Mouse (Mus musculus): ENCODE measurements around the gene Gm47985. TPM values are rescaled to one million over a fixed set of nuclear protein-coding genes. Genes with fewer than 3 reads are reported as not detected.
"Not testable (repeated sequence)": the region's sequence is repeated elsewhere in the genome, so short reads cannot be mapped to it uniquely, and the experiment has no call there.

Gm47985 gene
- total RNA-seq, 2 experiments from 2014 or later, result 2.7 to 4.9 TPM

- 0 out of 2 replicates have a peak, but pooled peaks have one; percentile 22 for ATAC-seq (replicated peaks; ENCODE audit: low FRiP score, poor library complexity, severe bottlenecking)
Measured at GRCm38 (mm10) chr1:151171572-151172461, 10.5 kb upstream of the Gm47985 start.

DNA sequence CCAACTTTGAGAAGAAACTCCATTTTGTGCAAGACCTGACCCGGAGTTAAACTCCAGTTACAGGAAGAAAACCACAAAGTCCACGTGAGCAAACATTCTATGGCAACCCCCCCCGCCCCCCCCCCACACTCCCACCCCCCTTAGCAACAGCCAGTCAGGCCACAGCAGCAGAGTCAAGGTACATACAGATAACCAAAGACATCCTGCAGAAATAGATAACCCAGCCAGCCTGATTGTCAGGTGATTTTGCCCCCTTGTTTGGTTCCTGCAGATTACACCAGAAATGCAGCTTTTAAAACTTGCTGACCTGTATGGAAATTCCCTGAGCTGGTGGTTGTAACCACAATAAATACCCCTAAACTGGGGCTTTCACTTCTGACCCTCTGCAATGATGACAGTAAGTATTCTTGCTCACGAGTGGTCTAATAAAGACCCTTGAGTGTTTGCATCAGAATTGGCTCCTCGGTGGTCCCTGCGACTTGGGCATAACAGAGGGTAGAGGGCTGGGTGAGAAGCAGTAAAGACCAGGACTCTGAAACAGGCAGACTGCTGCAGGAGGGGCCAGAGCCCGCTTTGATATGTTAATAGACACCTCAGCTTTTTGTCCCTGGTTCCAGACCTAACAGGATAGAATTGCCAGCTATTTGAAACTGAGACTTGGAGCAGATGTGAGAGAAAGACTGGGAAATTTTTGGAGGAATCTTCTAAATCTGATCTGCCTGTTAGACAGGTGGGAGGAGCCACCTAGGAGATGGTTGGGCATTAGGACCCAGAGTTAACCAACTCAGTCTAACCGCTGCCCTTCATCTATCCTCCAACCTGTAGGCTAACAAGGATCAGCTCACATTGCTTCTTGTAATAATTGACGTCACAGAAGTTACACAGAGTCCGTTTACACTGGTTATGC, 5.1 kb upstream of the Gm47985 start:
- ATAC-seq (replicated peaks; ENCODE audit: low FRiP score, poor library complexity, severe bottlenecking), result peak; percentile 97

DNA sequence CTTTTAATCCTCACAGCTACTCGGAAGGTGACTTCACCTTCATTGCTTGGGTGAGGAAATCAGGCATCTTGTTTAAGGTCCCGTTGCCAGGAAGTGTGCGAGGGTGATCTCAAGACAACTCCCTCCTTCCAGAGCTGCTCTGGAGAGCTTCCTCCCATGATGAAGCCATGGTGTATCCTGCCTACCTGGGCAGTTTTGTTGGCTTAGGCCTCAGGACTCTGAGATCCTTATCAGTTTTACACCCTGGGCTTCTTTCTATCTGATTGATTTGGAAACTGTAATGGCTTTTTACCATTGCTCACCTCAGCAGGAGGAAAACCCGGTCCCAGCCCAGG, 4.4 kb upstream of the Gm47985 start:
- ATAC-seq (replicated peaks; ENCODE audit: low FRiP score, poor library complexity, severe bottlenecking), result peak; percentile 69

GRCm38 (mm10) chr1:151178505-151179083, 3.7 kb upstream of the Gm47985 start:
- no peak for ATAC-seq (replicated peaks; ENCODE audit: low FRiP score, poor library complexity, severe bottlenecking)

- no peak for ATAC-seq (replicated peaks; ENCODE audit: low FRiP score, poor library complexity, severe bottlenecking)
Measured at GRCm38 (mm10) chr1:151180167-151180566, 2.2 kb upstream of the Gm47985 start.

- not testable (repeated sequence) for ATAC-seq (replicated peaks; ENCODE audit: low FRiP score, poor library complexity, severe bottlenecking)
Measured at GRCm38 (mm10) chr1:151186186-151186585, 3.8 kb downstream of the Gm47985 start.

- peak; percentile 55; the same call in 1 of the 2 replicates for ATAC-seq (replicated peaks; ENCODE audit: low FRiP score, poor library complexity, severe bottlenecking)
Measured at GRCm38 (mm10) chr1:151186879-151187424, 4.6 kb downstream of the Gm47985 start.

DNA sequence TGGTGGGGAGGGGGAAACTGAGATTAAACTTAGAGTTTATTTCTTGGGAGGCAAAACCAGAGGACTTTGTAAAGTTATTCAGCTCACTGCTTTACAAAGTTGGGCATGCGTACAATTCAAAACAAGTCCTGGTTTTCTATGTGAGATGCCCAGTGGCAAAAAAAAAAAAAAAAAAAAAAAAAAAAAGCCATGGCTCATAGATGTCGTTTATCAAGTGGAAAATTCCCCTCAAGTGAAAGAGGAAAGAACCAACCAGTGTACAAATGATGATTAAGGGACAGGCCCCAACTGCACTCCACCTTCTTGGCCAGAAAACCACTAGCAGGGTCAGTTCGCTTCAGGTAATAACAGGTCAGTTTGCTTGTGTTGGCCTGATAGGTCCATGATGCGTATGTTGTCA, 6.1 kb downstream of the Gm47985 start:
- ATAC-seq (replicated peaks; ENCODE audit: low FRiP score, poor library complexity, severe bottlenecking), result no peak

DNA sequence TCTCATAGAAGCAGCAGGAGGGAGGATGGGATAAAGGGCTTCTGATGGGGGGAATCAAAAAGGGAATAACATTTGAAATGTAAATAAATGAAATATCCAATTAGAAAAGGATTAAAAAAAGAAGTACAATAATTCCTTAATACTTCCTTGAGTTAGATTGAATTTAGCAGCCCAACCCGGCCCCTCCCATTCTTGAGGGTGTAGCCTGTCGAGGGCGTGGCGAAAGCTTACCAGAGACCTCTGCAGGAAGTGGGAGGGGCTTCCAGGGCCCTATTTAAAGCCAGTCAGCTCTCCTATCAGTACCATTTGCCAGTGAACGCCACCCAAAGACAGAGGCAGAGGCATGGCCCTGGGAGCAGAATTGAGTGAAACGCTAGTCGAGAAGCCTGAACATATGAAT, 9.7 kb downstream of the Gm47985 start, which contains the start of gene Gm8947:
Gene Gm8947, plus strand, starts transcription at position 302 of the 400 bp plus-strand sequence.
- ATAC-seq (replicated peaks; ENCODE audit: low FRiP score, poor library complexity, severe bottlenecking), result peak; percentile 92

- not testable (repeated sequence) for ATAC-seq (replicated peaks; ENCODE audit: low FRiP score, poor library complexity, severe bottlenecking)
Measured at GRCm38 (mm10) chr1:151192739-151193138, 10.4 kb downstream of the Gm47985 start.

GRCm38 (mm10) chr1:151195986-151196385, 13.6 kb downstream of the Gm47985 start:
- ATAC-seq (replicated peaks; ENCODE audit: low FRiP score, poor library complexity, severe bottlenecking), result not testable (repeated sequence)

GRCm38 (mm10) chr1:151196690-151197089, 14.4 kb downstream of the Gm47985 start:
- ATAC-seq (replicated peaks; ENCODE audit: low FRiP score, poor library complexity, severe bottlenecking), result not testable (repeated sequence)

- ATAC-seq (replicated peaks; ENCODE audit: low FRiP score, poor library complexity, severe bottlenecking), result peak; percentile 61
Measured at GRCm38 (mm10) chr1:151198120-151198519, 15.8 kb downstream of the Gm47985 start, which contains the start of gene Gm47995. Gene Gm47995 (plus strand): TSS chr1:151198448.

- not testable (repeated sequence) for ATAC-seq (replicated peaks; ENCODE audit: low FRiP score, poor library complexity, severe bottlenecking)
Measured at GRCm38 (mm10) chr1:151200620-151201019, 18.3 kb downstream of the Gm47985 start.

- ATAC-seq (replicated peaks; ENCODE audit: low FRiP score, poor library complexity, severe bottlenecking), result peak; percentile 31
Measured at GRCm38 (mm10) chr1:151202771-151203170, 20.4 kb downstream of the Gm47985 start.

DNA sequence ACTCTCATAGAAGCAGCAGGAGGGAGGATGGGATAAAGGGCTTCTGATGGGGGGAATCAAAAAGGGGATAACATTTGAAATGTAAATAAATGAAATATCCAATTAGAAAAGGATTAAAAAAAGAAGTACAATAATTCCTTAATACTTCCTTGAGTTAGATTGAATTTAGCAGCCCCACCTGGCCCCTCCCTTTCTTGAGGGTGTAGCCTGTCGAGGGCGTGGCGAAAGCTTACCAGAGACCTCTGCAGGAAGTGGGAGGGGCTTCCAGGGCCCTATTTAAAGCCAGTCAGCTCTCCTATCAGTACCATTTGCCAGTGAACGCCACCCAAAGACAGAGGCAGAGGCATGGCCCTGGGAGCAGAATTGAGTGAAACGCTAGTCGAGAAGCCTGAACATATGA, 21.5 kb downstream of the Gm47985 start, which contains the start of gene 3110040M04Rik:
Gene 3110040M04Rik, plus strand, starts transcription at position 304 of the 400 bp plus-strand sequence.
- ATAC-seq (replicated peaks; ENCODE audit: low FRiP score, poor library complexity, severe bottlenecking), result peak; percentile 73

DNA sequence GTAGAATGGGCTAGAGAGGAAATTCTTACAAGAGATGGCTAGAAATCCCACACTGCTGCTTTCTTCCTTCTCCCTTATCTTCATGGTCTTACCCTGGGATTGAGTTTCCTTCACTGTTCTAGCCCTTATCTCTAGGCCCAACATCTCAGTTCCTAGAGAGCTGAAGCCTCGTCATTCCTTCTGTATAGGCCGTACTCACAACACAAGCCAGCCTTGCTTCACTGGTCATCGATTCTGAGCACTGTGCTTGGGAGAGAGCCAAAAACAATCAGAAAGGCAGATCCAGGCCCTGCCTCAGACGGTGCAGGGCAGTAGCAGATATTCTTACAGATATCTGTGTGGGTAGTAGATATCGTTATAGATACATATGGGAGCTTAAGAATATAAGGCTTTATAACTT, 26.2 kb downstream of the Gm47985 start:
- peak; percentile 44 for ATAC-seq (replicated peaks; ENCODE audit: low FRiP score, poor library complexity, severe bottlenecking)

DNA sequence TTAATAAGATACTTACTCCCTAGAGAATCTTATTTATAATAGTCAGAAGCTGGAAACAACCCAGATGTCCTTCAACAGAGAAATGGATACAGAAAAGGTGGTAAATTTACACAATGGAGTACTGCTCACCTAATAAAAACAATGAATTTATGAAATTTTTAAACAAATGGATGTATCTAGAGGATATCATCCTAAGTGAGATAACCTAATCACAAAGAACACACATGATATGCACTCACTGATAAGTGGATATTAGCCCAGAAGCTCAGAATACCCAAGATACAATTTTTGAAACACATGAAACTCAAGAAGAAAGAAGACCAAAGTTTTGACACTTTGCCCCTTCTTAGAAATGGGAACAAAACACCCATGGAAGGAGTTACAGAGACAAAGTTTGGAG, 26.6 kb downstream of the Gm47985 start:
- not testable (repeated sequence) for ATAC-seq (replicated peaks; ENCODE audit: low FRiP score, poor library complexity, severe bottlenecking)

- peak; percentile 86 for ATAC-seq (replicated peaks; ENCODE audit: low FRiP score, poor library complexity, severe bottlenecking)
Measured at GRCm38 (mm10) chr1:151209824-151210355, 27.6 kb downstream of the Gm47985 start, which contains the start of gene Gm47996. Gene Gm47996 (plus strand): TSS chr1:151210131.

Data from erythroblast, adult 5-6 weeks (primary cell).